Mouse (Mus musculus) hindlimb bud, embryonic 11.5 days (tissue): ENCODE measurements at regions not wholly inside any gene's neighbourhood (a gene's known extent, or its start where the extent isn't known, plus 50 kb on each side); places are given as distances from the start of the nearest gene placed in this dataset.

Experiments
- DNase-seq: peaks from one replicate; pipeline ENCODE4 v3.0.0-alpha.2; 2012; ENCODE audit warnings: low read depth, low spot score; ENCODE audit errors: extremely low spot score

DNA sequence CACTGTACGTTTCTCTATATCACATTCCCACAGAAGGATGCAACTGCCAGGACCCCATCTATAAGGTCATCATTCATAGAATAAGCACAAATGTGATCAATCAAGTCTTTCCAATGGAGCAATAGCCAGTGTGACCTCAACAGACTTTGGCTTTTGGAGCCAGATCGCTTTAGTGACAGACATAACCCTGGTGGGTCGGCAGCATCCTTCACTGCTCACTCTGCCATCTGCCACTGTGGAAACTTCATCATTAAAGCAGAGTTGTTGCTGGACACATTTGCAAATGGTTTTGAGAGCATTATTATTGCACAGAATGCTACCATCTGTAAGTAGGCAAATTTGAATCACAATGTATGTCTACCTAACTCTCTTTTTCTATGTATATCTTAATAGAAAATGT, 212.9 kb upstream of the Gk2 start:
- DNase-seq: no peak

DNA sequence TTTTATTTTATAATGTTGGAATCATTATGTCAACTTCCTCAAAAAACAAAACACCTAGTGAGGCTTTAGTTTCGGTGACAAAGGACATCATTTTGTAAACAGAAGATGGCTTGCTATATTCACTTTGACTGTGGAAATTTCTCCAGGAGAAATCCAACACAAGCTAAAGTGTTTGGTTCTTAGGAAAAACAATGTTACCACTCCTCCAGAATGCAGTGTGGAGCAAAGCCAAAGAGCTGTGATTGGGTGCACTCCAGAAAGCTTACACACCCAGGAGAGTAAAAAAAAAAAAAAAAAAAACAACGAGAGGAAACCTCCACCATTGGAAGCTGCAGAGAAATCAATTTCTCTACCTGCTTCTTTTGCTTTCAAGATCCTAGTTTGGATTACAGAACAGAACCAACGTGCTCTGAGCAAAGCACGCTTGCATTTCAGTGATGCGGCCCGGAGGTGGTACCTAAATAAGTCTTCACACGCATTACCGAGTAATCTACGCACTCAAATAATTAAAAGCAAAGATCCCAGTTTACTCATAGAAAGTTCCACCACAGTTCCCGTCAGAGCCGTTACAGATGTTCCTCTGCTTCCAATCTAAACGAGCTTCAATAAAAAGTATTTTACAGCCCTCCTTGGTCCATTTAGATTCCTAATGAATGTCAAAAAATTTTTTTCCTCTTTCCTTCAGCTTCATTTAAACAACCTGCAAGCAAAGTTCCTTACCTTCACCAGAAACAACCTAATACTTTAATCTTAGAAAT, 199.5 kb upstream of the Gk2 start:
- no peak for DNase-seq

DNA sequence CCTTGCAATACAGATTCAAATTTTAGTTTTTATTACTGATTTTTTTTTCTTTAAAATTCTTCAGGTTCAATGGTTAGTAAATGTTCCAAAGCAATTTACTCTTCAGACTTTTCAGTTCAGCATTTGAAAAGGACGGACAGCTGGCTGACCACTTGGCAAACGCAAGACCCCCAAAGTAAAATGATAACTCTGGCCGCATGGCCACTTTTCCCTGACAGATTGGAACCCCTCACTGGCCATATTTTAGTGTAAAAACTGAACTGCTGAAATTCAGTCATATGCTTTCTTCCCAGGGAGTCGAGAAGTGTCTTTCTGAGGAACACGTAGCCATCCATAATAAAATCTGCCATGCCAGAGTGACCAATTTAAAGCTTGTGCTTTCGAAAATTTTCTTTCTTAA, 198.4 kb upstream of the Gk2 start:
- DNase-seq: no peak

DNA sequence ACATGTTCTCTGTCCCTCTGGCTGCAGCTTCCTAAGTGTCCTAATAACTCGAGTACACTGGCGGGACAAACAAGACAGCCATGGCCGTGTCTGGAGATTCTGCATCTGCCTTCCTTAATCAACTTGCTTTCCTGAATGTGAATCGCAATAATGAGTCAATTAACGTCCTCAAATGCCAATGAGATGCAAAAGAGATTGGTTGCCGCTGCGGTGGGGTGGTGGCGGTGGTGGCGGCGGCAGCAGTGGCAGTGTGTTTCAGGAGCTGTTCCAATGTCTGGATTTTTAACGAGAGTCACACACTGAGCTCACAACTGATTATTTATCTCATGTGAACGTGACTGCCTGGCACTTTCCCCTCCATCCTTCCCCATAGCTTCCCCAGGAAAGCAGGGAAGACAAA, 197.6 kb upstream of the Gk2 start:
- no peak for DNase-seq

DNA sequence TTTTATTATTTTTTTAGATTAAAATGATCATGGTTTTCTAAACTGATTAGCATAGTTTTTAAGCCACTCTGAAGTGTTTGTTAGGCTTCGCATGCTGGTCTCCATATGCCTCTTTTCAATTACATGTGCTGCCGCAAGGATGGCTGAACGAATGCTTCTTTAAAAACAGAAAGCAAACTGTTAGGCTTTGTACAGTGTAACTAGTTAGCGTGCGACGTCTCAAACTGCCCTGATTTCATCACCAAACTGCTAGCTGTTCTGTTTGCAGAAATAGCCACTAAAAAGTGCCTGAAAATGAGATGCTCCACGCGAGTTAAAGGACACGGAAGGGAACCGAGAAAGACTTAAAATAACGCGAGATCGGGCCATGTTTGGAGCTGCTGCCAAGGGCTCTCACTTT, 185.4 kb upstream of the Gk2 start:
- DNase-seq: no peak

DNA sequence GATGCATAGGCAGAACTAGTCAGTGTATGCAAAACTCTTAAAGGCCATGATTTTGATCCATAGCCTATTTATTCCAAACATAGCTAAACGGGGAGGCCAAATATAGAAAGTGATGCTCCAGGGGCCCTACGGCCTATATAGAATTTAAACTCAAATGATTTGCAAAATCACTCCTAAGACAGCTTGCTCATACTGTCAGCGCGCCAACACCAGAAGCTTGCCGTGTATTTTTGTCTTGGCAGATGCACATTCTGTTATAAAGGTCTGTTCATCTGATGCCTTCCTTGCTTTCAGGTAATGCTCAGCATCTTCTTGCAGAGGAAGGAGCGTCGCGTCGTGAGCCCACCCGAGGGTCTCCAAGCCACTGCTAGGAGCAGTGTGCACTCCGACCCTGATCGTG, 184.8 kb upstream of the Gk2 start:
- no peak for DNase-seq

DNA sequence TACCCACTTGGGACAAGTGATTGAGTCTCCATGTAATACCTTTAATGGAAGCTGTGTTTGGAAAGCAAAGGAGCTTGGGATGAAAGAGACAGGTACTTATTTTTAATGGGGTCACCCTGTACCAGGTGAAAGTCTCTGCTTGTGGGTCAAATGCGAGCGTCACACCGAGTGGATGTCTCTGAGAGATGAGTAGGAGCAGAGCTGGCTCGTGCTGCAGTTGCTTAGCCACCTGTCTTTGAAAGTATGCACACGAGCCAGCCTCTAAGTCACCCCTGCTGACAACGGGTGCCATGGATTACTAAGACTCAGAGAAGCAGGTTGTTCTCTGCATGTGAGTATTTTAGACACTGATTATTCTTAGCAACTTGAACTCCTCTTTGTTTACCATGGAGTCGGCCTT, 179.5 kb upstream of the Gk2 start:
- no peak for DNase-seq

DNA sequence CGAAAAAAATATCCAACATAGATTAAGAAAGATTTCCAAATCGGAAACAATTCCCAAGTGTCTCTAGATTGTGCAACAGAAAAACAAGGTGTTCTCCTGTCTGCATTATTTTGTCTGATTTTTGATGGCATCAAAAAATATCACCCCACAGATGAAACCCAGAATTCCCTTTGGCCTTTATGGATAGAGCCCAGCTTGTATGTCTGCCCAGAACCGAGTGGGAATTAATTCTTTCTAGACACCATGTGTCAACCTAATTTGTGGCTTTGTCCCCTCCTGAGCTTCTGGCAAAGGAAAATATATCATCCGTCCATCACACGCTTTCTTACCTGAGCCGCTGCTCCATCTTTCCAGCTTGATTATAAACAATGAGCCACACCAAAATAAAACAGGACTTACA, 176.9 kb upstream of the Gk2 start:
- no peak for DNase-seq

DNA sequence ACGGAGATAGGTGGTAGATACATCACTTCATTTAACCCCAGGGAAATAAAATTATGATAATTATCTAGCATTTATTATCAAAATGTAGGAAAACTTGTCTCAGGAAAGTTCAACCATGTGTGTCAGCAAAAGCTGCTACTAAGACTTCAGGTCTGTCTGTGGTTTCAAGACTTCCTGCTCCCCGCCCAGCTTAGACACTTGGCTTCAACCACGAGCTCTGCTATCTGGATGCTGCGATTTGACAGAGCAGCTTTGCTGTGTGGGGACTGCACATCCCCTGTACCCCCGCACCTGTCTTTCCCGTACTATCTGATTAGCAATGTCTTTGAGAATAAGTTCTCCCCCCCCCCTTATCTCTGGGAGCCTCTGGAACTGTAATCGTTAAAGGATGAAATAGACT, 176.0 kb upstream of the Gk2 start:
- no peak for DNase-seq

DNA sequence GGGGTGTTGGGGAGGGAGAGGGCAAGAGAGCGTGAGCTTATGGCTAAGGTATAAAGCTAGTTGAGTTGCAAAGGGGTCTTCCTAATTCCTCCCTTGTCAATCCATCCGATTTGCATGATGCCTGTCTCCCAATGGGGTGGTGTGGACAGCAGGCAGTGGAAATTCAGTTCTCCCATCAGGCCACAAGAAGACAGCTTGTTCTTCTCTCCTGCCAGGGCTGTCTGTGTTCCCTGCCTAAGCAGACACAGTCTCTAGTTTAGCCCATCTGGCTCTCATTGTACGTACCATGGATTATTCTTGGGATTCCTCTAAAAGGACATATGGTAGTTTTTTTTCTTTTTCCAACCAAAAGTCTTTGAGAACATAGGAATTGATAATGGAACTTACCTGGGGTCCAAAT, 168.4 kb upstream of the Gk2 start:
- DNase-seq: no peak

DNA sequence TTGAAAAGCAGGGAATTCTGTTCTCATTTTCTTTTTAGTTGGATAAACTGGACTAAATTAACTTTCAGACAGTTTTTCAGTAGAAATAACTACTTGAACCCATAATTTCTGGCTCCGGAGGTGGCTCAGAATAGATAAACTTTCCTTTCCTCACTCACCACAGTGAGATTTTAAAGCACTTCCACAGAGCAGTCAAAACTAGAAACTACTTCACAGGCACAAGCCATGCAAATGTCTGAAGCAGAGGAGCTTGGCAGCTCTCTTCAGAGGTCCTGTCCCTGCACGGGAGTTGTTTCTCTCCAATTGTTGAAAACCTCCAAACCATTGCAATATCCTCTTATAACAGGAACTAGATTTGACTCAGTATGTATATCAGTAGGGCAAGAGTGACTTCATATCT, 163.1 kb upstream of the Gk2 start:
- no peak for DNase-seq

DNA sequence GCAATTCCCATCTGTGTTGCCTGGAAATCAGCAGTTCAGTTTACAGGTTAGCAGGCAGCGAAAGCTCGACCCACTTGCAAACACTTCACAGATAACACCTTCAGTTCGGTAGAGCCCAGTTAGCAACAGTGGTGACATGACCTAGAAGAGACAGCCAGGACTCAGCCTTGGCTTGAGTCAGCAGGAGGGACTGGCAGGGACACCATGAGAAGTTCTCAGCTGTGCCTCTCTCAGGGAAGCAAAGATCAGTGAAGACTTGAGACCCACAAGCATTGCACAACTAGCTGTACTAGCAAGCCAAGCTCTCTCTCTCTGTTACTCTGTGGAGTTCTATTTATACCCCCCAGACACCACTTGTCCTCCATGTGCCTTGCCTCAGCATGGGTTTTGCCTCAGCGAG, 161.6 kb upstream of the Gk2 start:
- no peak for DNase-seq

DNA sequence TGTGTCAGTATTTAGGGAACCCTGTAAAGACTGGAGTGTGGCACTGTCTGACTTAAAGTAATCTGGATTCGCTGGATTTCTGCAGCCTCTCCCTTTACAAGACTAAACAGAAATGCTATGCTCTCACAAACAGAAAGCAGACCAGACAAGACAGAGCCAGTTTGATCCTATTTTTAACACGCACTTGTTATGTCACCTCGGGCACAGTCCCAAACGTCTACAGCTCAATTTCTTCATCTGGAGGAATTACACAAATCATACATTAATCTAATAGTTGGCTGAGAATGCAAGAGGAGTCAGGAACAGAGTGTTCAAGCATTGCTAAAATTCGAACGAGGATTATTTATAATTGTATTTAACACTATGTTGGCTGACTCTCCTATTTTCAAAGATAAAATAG, 145.4 kb upstream of the Gk2 start:
- DNase-seq: no peak

DNA sequence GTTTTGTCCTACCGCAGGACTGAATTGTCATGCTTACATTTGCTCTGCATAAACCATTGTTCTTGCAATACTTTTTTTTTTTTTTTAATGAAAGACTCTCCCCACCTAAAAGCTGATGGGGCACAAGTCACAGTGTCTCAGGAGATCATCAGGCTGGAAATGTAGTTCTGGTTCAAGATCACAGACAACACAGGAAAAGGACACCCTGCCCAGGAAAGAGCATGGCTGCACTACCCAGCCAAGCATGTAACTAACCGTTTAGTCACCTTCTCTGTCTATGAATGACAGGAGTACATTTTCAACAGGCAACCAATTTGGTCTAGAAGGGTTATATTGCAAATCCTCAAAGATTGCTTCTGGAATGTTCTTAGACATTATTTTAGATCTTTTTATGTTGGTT, 144.6 kb upstream of the Gk2 start:
- DNase-seq: no peak

DNA sequence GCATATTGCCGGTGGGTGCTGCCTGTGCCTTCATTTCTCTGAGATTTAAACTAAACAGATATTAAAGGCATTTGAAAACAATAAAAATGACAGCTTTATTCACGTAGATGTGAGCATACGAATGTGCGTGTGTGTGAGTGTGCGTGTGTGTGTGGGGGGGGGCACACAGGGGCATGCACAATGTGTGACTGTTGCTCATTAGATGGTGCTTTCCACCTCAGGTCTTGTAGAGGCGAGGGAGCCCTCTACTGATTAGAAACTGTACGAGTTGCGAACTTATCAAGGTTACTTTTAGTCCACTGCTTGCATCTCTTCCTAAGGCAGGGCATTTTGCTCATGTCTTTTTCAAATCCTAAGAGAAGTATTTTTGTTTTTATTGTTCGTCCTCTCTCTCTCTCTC, 141.9 kb upstream of the Gk2 start:
- no peak for DNase-seq

DNA sequence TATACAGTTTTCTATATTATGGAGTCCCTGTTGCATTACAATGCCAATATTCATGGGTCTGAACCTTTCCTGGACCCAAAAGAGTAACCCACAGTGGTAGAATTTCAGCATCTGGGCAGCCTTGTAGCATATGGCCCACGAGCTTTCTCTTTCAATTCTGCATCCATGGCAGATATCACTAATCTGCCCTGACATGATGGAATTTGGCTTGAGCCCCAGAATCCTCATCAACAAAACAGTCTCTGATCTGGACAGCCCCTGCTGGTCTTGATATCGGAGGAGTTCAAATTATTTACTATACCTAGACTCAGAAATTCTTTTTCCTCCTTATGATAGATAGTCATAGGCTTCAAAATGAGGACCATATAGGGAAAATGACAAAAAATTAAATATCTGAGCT, 139.1 kb upstream of the Gk2 start:
- no peak for DNase-seq

DNA sequence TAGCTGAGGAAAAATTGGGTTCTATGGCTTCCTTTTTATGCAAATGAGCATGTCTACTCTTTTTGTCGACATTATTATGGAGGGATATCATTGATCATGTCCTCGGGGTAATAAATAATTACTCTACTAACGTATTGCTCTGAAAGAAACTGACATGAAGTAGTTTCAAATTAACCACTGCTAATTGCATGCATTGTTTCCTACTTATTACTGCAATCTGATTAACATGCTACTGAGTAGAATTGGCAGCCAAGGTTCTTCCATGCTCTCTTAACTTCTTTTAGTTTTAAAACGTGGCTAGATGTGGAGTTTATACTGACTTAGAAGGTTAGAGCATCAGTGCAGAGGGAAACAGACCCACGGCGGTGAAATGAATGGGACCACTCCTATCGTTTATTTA, 137.3 kb upstream of the Gk2 start:
- no peak for DNase-seq

DNA sequence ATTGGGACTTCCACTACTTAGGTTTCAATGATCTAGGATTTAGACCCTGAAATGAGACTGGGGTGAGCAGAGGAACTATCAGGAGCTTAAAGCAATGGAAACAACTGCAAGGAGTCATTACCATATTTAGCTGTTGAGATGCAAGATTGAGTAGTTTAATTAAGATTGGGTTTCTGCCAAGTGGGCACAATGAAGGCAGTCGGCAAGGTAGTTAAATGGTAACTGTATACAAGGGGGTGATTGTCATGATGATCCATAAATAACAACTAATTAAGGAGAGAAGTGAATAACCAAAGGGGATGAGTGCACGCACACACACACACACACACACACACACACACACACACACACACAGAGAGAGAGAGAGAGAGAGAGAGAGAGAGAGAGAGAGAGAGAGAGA, 125.7 kb upstream of the Gk2 start:
- DNase-seq: no peak

DNA sequence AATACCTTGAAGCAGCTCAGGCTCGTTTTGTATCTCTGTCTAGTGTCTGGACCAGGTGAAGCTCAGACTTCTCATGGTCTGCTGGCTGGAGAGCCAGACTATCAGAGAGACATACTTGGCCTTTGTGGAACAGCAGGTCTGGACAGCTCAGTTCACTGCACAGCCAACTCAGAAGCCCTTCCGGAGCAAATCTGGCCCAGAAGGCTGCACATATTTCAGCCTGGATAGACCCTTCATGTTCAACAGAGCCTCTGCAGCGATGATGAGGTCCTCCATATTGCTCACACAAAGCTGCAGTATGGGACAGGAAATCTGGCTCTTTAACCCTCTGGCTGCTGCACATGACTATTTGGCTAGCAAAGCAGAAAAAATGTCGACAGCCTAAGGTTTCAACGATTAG, 108.7 kb upstream of the Gk2 start:
- DNase-seq: no peak

DNA sequence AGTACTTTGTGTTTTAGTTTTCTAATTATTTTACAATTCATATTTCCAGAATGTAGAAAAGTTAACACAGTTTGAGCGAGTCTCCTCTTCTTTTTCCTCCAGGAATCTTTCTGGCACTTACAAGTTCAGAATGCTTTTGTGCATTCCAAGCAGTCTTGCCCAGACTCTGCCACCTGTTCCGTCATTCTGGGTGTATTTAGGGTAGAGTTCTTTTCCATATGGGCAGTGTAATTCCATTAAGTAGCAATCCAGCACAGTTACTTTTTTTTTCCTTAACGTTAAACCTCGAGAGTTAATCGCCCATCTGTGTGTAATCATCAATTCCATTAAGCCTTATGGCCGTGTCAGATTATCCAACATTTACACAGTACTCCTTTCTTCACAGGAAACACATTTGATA, 106.9 kb upstream of the Gk2 start:
- no peak for DNase-seq

DNA sequence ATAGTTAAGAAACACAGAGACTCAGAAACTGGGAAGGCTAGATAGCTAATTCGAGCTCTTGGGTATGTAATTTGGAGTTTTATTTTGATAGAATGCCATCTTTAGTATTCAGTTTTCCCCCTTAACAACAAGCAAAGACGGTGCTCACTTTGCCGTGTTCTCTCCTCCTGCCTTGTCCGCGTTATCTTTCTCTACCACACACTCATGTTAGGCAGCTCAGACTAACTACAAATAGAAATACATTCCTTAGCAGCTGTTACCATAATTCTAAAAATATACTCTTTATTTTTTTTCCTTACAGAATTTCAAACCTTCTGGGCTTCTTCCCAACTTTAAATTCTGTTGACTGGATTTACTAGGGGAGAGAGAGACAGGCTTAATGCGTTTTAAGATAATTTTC, 97.5 kb upstream of the Gk2 start:
- no peak for DNase-seq

DNA sequence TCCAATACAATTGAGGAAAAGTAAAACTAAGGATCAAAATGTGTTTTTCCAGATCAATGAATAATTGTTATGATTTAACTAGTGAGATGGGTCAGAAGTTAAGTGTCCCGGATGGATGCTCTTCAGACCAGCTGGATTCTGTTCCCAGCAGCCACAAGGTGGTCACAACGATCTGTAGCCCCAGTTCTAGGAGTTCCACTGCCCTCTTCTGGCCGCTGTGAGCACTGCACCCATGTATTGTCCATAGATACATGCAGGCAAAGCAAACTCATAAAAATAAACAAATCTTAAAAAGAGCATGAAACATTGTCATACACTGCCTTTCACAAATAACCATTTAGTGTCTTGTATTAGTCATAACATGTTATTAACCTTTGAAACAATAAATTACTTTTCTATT, 96.3 kb upstream of the Gk2 start:
- no peak for DNase-seq

DNA sequence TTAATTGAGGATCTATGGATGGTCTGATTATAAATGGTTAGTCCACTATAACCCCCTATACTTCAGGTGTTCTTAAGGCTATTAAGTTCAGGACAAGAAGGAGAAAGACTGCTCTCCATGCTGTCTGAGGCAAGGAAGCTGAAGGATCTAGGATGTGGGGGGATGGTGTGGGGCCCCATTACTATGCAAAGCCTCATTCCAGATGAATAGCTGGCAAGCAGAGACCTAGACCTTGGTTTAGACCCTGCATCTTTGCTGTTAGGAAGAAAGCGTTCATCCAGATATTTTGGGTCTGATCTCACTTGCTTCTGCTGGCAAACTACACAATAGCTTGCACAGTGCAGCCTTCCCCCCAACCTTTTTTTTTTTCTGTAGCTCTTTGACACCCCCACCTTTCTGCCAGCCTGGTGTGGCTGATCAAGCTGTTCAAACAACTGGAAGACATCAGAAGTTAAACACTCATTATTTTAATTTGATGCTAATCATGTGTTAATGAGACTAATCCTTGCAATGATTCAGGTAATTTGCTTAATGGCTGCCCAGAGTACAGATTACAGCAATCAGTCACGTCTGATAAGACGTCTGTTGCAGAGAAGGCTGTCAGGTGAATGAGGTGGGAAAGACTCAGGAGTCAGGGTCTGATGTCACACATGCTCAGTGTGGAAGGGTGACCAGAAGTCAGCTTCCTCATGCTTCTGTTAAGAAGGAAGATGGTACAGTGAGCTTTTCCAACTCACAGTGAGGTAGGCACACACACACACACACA, 80.9 kb upstream of the Gk2 start:
- DNase-seq: no peak
